Mouse (Mus musculus) E14TG2a.4 (cell line): ENCODE data around the gene Atxn7l1.

Experiments used
- CTCF ChIP-seq: conservative IDR thresholded peaks from 2 replicates; pipeline ENCODE4 v1.5.1; 2014; ENCODE audit warnings: low read length
- NANOG ChIP-seq: IDR thresholded peaks from 2 replicates; pipeline ENCODE4 v1.6.1; 2014; ENCODE audit warnings: borderline replicate concordance, low read length, mixed read lengths
- POU5F1 ChIP-seq: IDR thresholded peaks from 2 replicates; pipeline ENCODE4 v1.6.1; 2014; ENCODE audit warnings: low read length, borderline replicate concordance

DNA sequence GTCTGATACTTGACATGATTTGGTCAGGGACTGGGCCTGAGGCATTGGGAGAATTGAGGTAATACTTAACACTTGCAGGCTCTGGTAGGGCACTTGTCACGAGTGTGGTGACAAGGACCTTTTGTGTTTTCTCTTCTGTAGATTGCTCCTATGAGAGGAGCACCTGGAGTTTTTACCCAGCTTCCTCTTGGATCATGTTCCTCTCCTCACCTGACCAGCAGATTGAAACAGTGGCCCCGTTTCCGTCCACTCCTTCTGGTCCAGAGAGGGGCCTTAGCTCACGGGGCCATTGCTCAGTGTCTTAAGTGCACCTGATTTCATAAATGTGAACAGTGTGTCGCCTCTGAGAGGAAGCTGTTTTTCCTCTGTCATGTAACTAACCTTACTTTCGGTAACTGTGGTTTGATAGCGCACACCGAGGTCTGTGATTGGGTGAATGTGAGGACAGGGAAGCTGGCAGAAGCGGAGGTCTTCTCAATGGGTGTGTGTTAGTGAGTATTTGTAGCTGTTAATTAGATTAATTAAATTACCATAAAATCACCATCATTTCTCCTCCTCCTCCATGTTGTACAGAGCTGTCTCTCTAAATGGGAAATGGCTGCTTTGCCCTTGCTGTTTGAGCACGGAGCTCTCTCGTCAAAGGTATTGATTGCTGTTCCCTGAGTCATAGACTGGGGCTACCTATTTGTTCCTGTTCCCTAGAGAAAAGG, 35.1 kb downstream of the Atxn7l1 start:
- no peak for TF ChIP-seq CTCF
- TF ChIP-seq NANOG: no peak
- TF ChIP-seq POU5F1: no peak
